Mouse (Mus musculus): Measurements from ENCODE around the gene Adgrl4.

DNA sequence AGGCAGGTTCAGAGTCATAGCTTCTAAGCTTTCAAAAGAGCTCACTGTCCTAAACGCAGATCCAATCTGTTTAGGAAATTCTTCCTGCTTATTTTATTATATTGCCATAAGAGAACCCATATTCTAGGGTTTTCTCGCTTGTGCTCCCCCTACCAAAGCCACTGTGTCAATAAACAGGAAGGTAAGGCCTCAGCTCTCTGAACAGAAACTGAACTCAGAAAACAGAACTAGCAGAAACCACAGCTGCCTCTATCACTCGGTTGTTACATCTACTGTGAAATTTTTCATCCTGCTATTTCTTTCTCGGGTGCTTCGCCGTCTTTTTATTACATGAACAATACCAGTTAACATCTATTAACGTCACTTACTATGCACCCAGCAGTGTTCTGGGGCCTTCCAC is 137.6 kb downstream of the Adgrl4 start:
- TF ChIP-seq CTCF (IDR thresholded peaks at IDR 0.05; ENCODE audit: low read depth) (no peak), EP300 (optimal IDR thresholded peaks at IDR 0.05) (no peak)
